Mouse (Mus musculus): ENCODE results near the gene Ptpn7. TPM values are rescaled to one million over a fixed set of nuclear protein-coding genes. Genes with fewer than 3 reads are reported as not detected.

Ptpn7 gene
- total and polyA plus RNA-seq, 3 experiments: 61.4 to 81.9 (median 81.9) TPM

- dilution Hi-C loops (cut with MboI; ENCODE audit: extremely low pct_ligation_motif_present, extremely low pct_unique_long_range_greater_than_20kb, low sequenced_read_pairs): no loop called here
- DNase-seq (ENCODE audit: extremely low read depth): no peak
- no peak overlapping the region for H3K9ac ChIP-seq (ENCODE audit: insufficient read depth, low read depth)
Measured at GRCm38 (mm10) chr1:135171202-135171601, 38.7 kb downstream of the Ptpn7 start.

GRCm38 (mm10) chr1:135171984-135172383 lies 39.5 kb downstream of the Ptpn7 start:
- dilution Hi-C loops (cut with MboI; ENCODE audit: extremely low pct_ligation_motif_present, extremely low pct_unique_long_range_greater_than_20kb, low sequenced_read_pairs): no loop called here
- Histone ChIP-seq H3K4me3 (replicated peaks in 1 of 3; ENCODE audit: low read depth in 2 of 3, low read length in 2 of 3, poor library complexity in 1 of 3) (no peak overlapping the region), H3K4me1 (ENCODE audit: control insufficient read depth in 1 of 2, insufficient read depth in 2 of 2) (peaks cover 8 to 34% of the 10 kb centered on the region in 2 experiments), H3K36me3 (replicated peaks in 1 of 2; ENCODE audit: control insufficient read depth in 1 of 2, insufficient read depth in 1 of 2, low read length in 1 of 2) (no peaks in the 10 kb centered on the region), H3K9me3 (replicated peaks; ENCODE audit: low read length) (no peaks in the 10 kb centered on the region), H3K27me3 (replicated peaks) (no peaks in the 10 kb centered on the region), H3K4me2 (ENCODE audit: insufficient read depth, low read depth, poor library complexity, severe bottlenecking) (no peak overlapping the region), H3K27ac (ENCODE audit: insufficient read depth, low read depth) (no peak overlapping the region), H3K9ac (ENCODE audit: insufficient read depth, low read depth) (no peak overlapping the region), H3K79me2 (replicated peaks; ENCODE audit: control insufficient read depth, extremely low read depth, insufficient read depth, poor library complexity, severe bottlenecking) (no peaks in the 10 kb centered on the region)
- DNase-seq (ENCODE audit: extremely low read depth): peak; percentile 82
- TF ChIP-seq ZC3H11A (IDR thresholded peaks at IDR 0.05; ENCODE audit: low read depth, low read length) (peak; percentile 94), TBP (conservative IDR thresholded peaks at IDR 0.05; ENCODE audit: low read depth, low read length) (0 out of 2 replicates have a peak, but pooled peaks have one; percentile 28), CHD1 (IDR thresholded peaks at IDR 0.05; ENCODE audit: low read depth, low read length) (no peak), UBTF (IDR thresholded peaks at IDR 0.05; ENCODE audit: low read depth, low read length) (no peak), ZKSCAN1 (IDR thresholded peaks at IDR 0.05; ENCODE audit: borderline replicate concordance, low read depth, low read length) (no peak), ETS1 (conservative IDR thresholded peaks at IDR 0.05; ENCODE audit: low read depth, low read length) (no peak), E2F4 (IDR thresholded peaks at IDR 0.05; ENCODE audit: insufficient replicate concordance, low read depth, low read length) (no peak), GABPA (IDR thresholded peaks at IDR 0.05; ENCODE audit: insufficient replicate concordance, low read depth, low read length) (no peak), MXI1 (IDR thresholded peaks at IDR 0.05; ENCODE audit: low read depth, low read length) (no peak), EP300 (IDR thresholded peaks at IDR 0.05; ENCODE audit: low read length) (no peak), SMC3 (IDR thresholded peaks at IDR 0.05; ENCODE audit: low read depth, low read length) (peak; percentile 96), CTCF (conservative IDR thresholded peaks at IDR 0.05 in 1 of 2, IDR thresholded peaks at IDR 0.05 in 1 of 2; ENCODE audit: low read depth in 2 of 2, low read length in 2 of 2) (peak; percentile 47 to 96; a peak in 3 of 4 replicates), ZMIZ1 (IDR thresholded peaks at IDR 0.05; ENCODE audit: low read depth, low read length) (no peak), RAD21 (IDR thresholded peaks at IDR 0.05; ENCODE audit: low read depth, low read length) (peak; percentile 97)
- in situ Hi-C loops (cut with MboI; ENCODE audit: low pct_ligation_motif_present, low pct_unique_long_range_greater_than_20kb, low sequenced_read_pairs): loop anchor here (5.0 to 25.0 kb wide), 3 partner anchors 85 to 490 kb away; partner anchors contain the start of gene Elf3

More at GRCm38 (mm10) chr1:135171202-135171601, 38.7 kb downstream of the Ptpn7 start:
- H3K36me3 ChIP-seq (replicated peaks in 1 of 2; ENCODE audit: control insufficient read depth in 1 of 2, insufficient read depth in 1 of 2, low read length in 1 of 2): no peaks in the 10 kb centered on the region
- H3K79me2 ChIP-seq (replicated peaks; ENCODE audit: control insufficient read depth, extremely low read depth, insufficient read depth, poor library complexity, severe bottlenecking): no peaks in the 10 kb centered on the region
- H3K9me3 ChIP-seq (replicated peaks; ENCODE audit: low read length): no peaks in the 10 kb centered on the region
- H3K4me2 ChIP-seq (ENCODE audit: insufficient read depth, low read depth, poor library complexity, severe bottlenecking): no peak overlapping the region
- in situ Hi-C loops (cut with MboI; ENCODE audit: low pct_ligation_motif_present, low pct_unique_long_range_greater_than_20kb, low sequenced_read_pairs): loop anchor here (5.0 to 25.0 kb wide), 3 partner anchors 86 to 491 kb away; partner anchors contain the start of gene Elf3
- H3K4me3 ChIP-seq (replicated peaks in 1 of 3; ENCODE audit: low read depth in 2 of 3, low read length in 2 of 3, poor library complexity in 1 of 3): no peak overlapping the region
- H3K4me1 ChIP-seq (ENCODE audit: control insufficient read depth in 1 of 2, insufficient read depth in 2 of 2): peaks cover 8 to 30% of the 10 kb centered on the region in 2 experiments
- TF ChIP-seq CTCF (conservative IDR thresholded peaks at IDR 0.05 in 1 of 2, IDR thresholded peaks at IDR 0.05 in 1 of 2; ENCODE audit: low read depth in 2 of 2, low read length in 2 of 2) (peak in 1 of 2 experiments; percentile 44; a peak in 2 of 4 replicates), GABPA (IDR thresholded peaks at IDR 0.05; ENCODE audit: insufficient replicate concordance, low read depth, low read length) (no peak)
- H3K27ac ChIP-seq (ENCODE audit: insufficient read depth, low read depth): no peak overlapping the region
- no peaks in the 10 kb centered on the region for H3K27me3 ChIP-seq (replicated peaks)

Data from CH12.LX (cell line).